Mouse (Mus musculus) bone marrow macrophage, adult 2 months (primary cell): ENCODE measurements around the gene Pth.

Experiments used
- CTCF ChIP-seq: IDR thresholded peaks from 2 replicates; pipeline ENCODE4 v1.5.1; 2012; ENCODE audit warnings: low read depth, mild to moderate bottlenecking, low read length, moderate library complexity
- POLR2A ChIP-seq: IDR thresholded peaks from 2 replicates; pipeline ENCODE4 v1.6.1; 2012; ENCODE audit warnings: mild to moderate bottlenecking, low read depth, low read length, borderline replicate concordance

GRCm38 (mm10) chr7:113436312-113436711 is 47.9 kb upstream of the Pth start:
- TF ChIP-seq POLR2A (no peak), CTCF (no peak)
